Comparison of ENCODE assay signal across 10 mouse cellular contexts in genomic region chr8:107483250-107483649, GRCm38 (mm10). TPM values are rescaled to one million over a fixed set of nuclear protein-coding genes. Genes with fewer than 3 reads are reported as not detected.
DNase-seq lines count a peak whose midpoint lies in the region; ATAC-seq and TF ChIP-seq lines count a peak whose summit lies in the region.
"Had no signal": no experiment of that assay in that cellular context is flagged by ENCODE, and none has a peak within 500 bp of the region (broad histone marks: within the 10 kb centered on the region; RNA-seq: fewer than 3 reads in every experiment).

No protein-coding gene starts in this region.

- no peaks in the 10 kb centered on the region for H3K27me3 ChIP-seq in neural tube, embryonic 12.5 days (replicated peaks)
- no peaks in the 10 kb centered on the region for H3K27me3 ChIP-seq in hindbrain, embryonic 16.5 days (replicated peaks; ENCODE audit: control insufficient read depth, insufficient read depth, low read length)
- H3K27me3 ChIP-seq in testis, adult 2 months (ENCODE audit: control insufficient read depth, insufficient read depth, low read length): no peaks in the 10 kb centered on the region
- H3K27me3 ChIP-seq: megakaryocyte, embryonic 14.5 days had no signal

- no peak for TF ChIP-seq CTCF in testis, adult 2 months (IDR thresholded peaks at IDR 0.05; ENCODE audit: control insufficient read depth, insufficient read depth, insufficient replicate concordance, low read depth, low read length)

- no peaks in the 10 kb centered on the region for H3K9me3 ChIP-seq in neural tube, embryonic 12.5 days
- H3K9me3 ChIP-seq in hindbrain, embryonic 16.5 days (ENCODE audit: control insufficient read depth, low read length): no peaks in the 10 kb centered on the region
- H3K9me3 ChIP-seq: megakaryocyte, embryonic 14.5 days had no signal

- no peak overlapping the region for H3K4me3 ChIP-seq in neural tube, embryonic 12.5 days
- no peak overlapping the region for H3K4me3 ChIP-seq in hindbrain, embryonic 16.5 days (ENCODE audit: low read length)
- H3K4me3 ChIP-seq in testis, adult 2 months (ENCODE audit: control insufficient read depth, low read depth, low read length): no peak overlapping the region
- H3K4me3 ChIP-seq: megakaryocyte, embryonic 14.5 days had no signal

- 0 out of 2 replicates have a peak, but pooled peaks have one; percentile 48 for ATAC-seq in neural tube, embryonic 12.5 days (ENCODE audit: low FRiP score, low read depth)
- peak; percentile 89 for ATAC-seq in hindbrain, embryonic 16.5 days

- peak; percentile 24 for DNase-seq in adrenal gland, postnatal 10 days
- no peak for DNase-seq in adrenal gland, adult 18-20 months (ENCODE audit: low spot score in 2 of 2)
- no peak for DNase-seq in neural tube, embryonic 10.5 days (ENCODE audit: extremely low spot score, low spot score)
- DNase-seq in left cerebral cortex, adult 11 months (ENCODE audit: low spot score): no peak
- no peak for DNase-seq in kidney, postnatal 14 days
- DNase-seq: liver had no signal

- no peak overlapping the region for H3K4me2 ChIP-seq in neural tube, embryonic 12.5 days (replicated peaks)
- no peak overlapping the region for H3K4me2 ChIP-seq in hindbrain, embryonic 16.5 days (ENCODE audit: low read length)

- H3K36me3 ChIP-seq in neural tube, embryonic 12.5 days: peaks cover 17% of the 10 kb centered on the region
- 0 out of 2 replicates have a peak, but pooled peaks cover 2% of the 10 kb centered on the region for H3K36me3 ChIP-seq in hindbrain, embryonic 16.5 days (ENCODE audit: control insufficient read depth, insufficient read depth, low read length)
- no peaks in the 10 kb centered on the region for H3K36me3 ChIP-seq in testis, adult 2 months (ENCODE audit: control insufficient read depth, insufficient read depth, low read length)

- H3K4me1 ChIP-seq in neural tube, embryonic 12.5 days: no peaks in the 10 kb centered on the region
- H3K4me1 ChIP-seq in hindbrain, embryonic 16.5 days (ENCODE audit: control insufficient read depth, insufficient read depth, low read depth, low read length): no peaks in the 10 kb centered on the region
- H3K4me1 ChIP-seq in testis, adult 2 months (ENCODE audit: control insufficient read depth, insufficient read depth, low read length): no peaks in the 10 kb centered on the region

- no peak overlapping the region for H3K27ac ChIP-seq in neural tube, embryonic 12.5 days
- no peak overlapping the region for H3K27ac ChIP-seq in hindbrain, embryonic 16.5 days (ENCODE audit: low read depth, low read length)
- peak overlapping the region; percentile 29; the same call in 1 of the 2 replicates for H3K27ac ChIP-seq in testis, adult 2 months (ENCODE audit: control insufficient read depth, insufficient read depth, low read depth, low read length)

- H3K9ac ChIP-seq in neural tube, embryonic 12.5 days: no peak overlapping the region
- H3K9ac ChIP-seq in hindbrain, embryonic 16.5 days (ENCODE audit: low read depth, low read length): no peak overlapping the region

- no peak for TF ChIP-seq POLR2A in testis, adult 2 months (IDR thresholded peaks at IDR 0.05; ENCODE audit: control insufficient read depth, low read depth, low read length)

- WGBS in neural tube, embryonic 12.5 days: 77% methylated on average over 8 of the region's 8 CpGs
- WGBS in hindbrain, embryonic 16.5 days: 51% methylated on average over 8 of the region's 8 CpGs

RNA-seq across cellular contexts. Expression of gene Wwp2, which starts 47.1 kb away (rescaled TPM):
- total RNA-seq in adrenal gland, postnatal 10 days (2021): 10 to 100 TPM; 36.7 to 39.7 TPM
- 10 to 100 TPM; 32.7 to 33.2 TPM for total RNA-seq in adrenal gland, adult 18-20 months (2021)
- polyA plus RNA-seq in neural tube, embryonic 12.5 days (2016; fragmentation: Nextera tagmentation; extraction: Ambion mirVana): 74.2 and 79.0 TPM in 2 replicates
- polyA plus RNA-seq in hindbrain, embryonic 16.5 days (2015; fragmentation: Nextera tagmentation; extraction: Ambion mirVana): 32.6 and 39.5 TPM in 2 replicates
- 109 and 129 TPM in 2 replicates for polyA plus RNA-seq in testis, adult 2 months (2012; rRNA removed)

RNA-seq across cellular contexts. Expression of gene Nob1, which starts 58.4 kb away (rescaled TPM):
- total RNA-seq in adrenal gland, postnatal 10 days (2021): 10 to 100 TPM; 29.4 to 30.6 TPM
- total RNA-seq in adrenal gland, adult 18-20 months (2021): 10 to 100 TPM; 32.2 to 40.8 TPM
- 79.1 and 81.5 TPM in 2 replicates for polyA plus RNA-seq in neural tube, embryonic 12.5 days (2016; fragmentation: Nextera tagmentation; extraction: Ambion mirVana)
- 64.2 and 65.2 TPM in 2 replicates for polyA plus RNA-seq in hindbrain, embryonic 16.5 days (2015; fragmentation: Nextera tagmentation; extraction: Ambion mirVana)
- polyA plus RNA-seq in testis, adult 2 months (2012; rRNA removed): 15.3 and 15.9 TPM in 2 replicates
